Mouse (Mus musculus) forebrain, embryonic 14.5 days (tissue): ENCODE measurements around the gene Lrrc4b. TPM values are rescaled to one million over a fixed set of nuclear protein-coding genes. Genes with fewer than 3 reads are reported as not detected.

ENCODE experiments used
- microRNA-seq: library from miRNA; unstranded; fragments of <30 nt; microRNA quantifications from one replicate; pipeline ENCODE4, GENCODE M21; 2016
- polyA plus RNA-seq: library from polyadenylated mRNA; unstranded; fragments of >200 nt; fragmentation: Nextera tagmentation; extraction: Ambion mirVana; gene quantifications from 2 replicates; pipeline ENCODE4 v1.2.1, GENCODE M21; 2014

Lrrc4b gene
- polyA plus RNA-seq, 1 experiment from 2014 or later, result 22.1 TPM

Small RNA genes within 50 kb of the gene (microRNA-seq; reads per million reads assigned to microRNA genes)
- gene Mir7052, result 0.40 reads per million

Other genes with a start within 250 kb of the Lrrc4b start
- gene Klk1b24, start 240.8 kb upstream of the Lrrc4b start, polyA plus RNA-seq, result not detected in 2 replicates
- not detected in 2 replicates for gene Klk1b3, start 230.8 kb upstream of the Lrrc4b start, polyA plus RNA-seq
- gene Klk1b4, start 221.6 kb upstream of the Lrrc4b start, polyA plus RNA-seq, result not detected in 2 replicates
- not detected in 2 replicates for gene Klk1b5, start 213.1 kb upstream of the Lrrc4b start, polyA plus RNA-seq
- not detected in 2 replicates for gene Klk1, start 203.7 kb upstream of the Lrrc4b start, polyA plus RNA-seq
- gene Gm36864, start 192.8 kb upstream of the Lrrc4b start, polyA plus RNA-seq, result not detected in 2 replicates
- 1.9 and 2.4 TPM in 2 replicates for gene 1700028J19Rik, start 182.3 kb upstream of the Lrrc4b start, polyA plus RNA-seq
- 162 and 186 TPM in 2 replicates for gene 2410002F23Rik, start 182.3 kb upstream of the Lrrc4b start, polyA plus RNA-seq
- not detected in 2 replicates for gene Acp4, start 171.6 kb upstream of the Lrrc4b start, polyA plus RNA-seq
- gene Gm15517, start 167.6 kb upstream of the Lrrc4b start, polyA plus RNA-seq, result not detected in 2 replicates
- 3.7 and 4.5 TPM in 2 replicates for gene Clec11a, start 122.1 kb upstream of the Lrrc4b start, polyA plus RNA-seq
- 9.5 and 15.1 TPM in 2 replicates for gene Shank1, start 118.8 kb upstream of the Lrrc4b start, polyA plus RNA-seq
- gene Syt3, start 44.9 kb upstream of the Lrrc4b start, polyA plus RNA-seq, result 19.0 and 25.3 TPM in 2 replicates
- gene 1700008O03Rik, start 43.2 kb upstream of the Lrrc4b start, polyA plus RNA-seq, result 0.63 and 0.86 TPM in 2 replicates
- 5.3 TPM in 2 replicates for gene Aspdh, start 36.4 kb downstream of the Lrrc4b start, polyA plus RNA-seq
- gene Josd2, start 39.0 kb downstream of the Lrrc4b start, polyA plus RNA-seq, result 49.3 and 50.5 TPM in 2 replicates
- gene Emc10, start 67.5 kb downstream of the Lrrc4b start, polyA plus RNA-seq, result 147 and 154 TPM in 2 replicates
- 13.0 and 24.0 TPM in 2 replicates for gene Fam71e1, start 67.6 kb downstream of the Lrrc4b start, polyA plus RNA-seq
- 0.10 TPM in 2 replicates for gene Mybpc2, start 95.6 kb downstream of the Lrrc4b start, polyA plus RNA-seq
- gene Spib, start 103.1 kb downstream of the Lrrc4b start, polyA plus RNA-seq, result not detected in 2 replicates
- 32.6 and 33.0 TPM in 2 replicates for gene Pold1, start 119.8 kb downstream of the Lrrc4b start, polyA plus RNA-seq
- gene Nr1h2, start 124.9 kb downstream of the Lrrc4b start, polyA plus RNA-seq, result 72.6 and 78.2 TPM in 2 replicates
- 0.74 and 0.79 TPM in 2 replicates for gene Napsa, start 143.4 kb downstream of the Lrrc4b start, polyA plus RNA-seq
- 2.1 and 2.2 TPM in 2 replicates for gene Kcnc3, start 161.6 kb downstream of the Lrrc4b start, polyA plus RNA-seq
- 0.74 and 1.1 TPM in 2 replicates for gene Myh14, start 241.8 kb downstream of the Lrrc4b start, polyA plus RNA-seq